Mouse (Mus musculus) left cerebral cortex, postnatal 4 days (tissue): Measurements from ENCODE around the gene Traf3. TPM values are rescaled to one million over a fixed set of nuclear protein-coding genes. Genes with fewer than 3 reads are reported as not detected.

Source experiments
- DNase-seq: peaks from one replicate; pipeline ENCODE4 v3.0.0-alpha.2; 2022
- intact Hi-C: fragments of 180-260 bp; cut with DNase I; formaldehyde crosslinking; loops from one replicate; pipeline ENCODE4 v1.15.1; 2025
- total RNA-seq, 2 experiments: library from RNA; stranded (reverse); gene quantifications; 2 replicates each; pipeline ENCODE4 v1.2.3; 2021

Traf3 gene
- 10 to 100 TPM; 37.0 to 41.8 TPM for total RNA-seq

GRCm38 (mm10) chr12:111165831-111166591 lies at the start of gene Traf3:
Traf3 (plus strand) TSS chr12:111166370.
- intact Hi-C loops = loop anchor here (10.0 kb wide), 1 partner anchor 81 kb away; no protein-coding TSS in a partner anchor
- DNase-seq = peak; percentile 72

GRCm38 (mm10) chr12:111119506-111120085 lies 46.6 kb upstream of the Traf3 start:
- DNase-seq = no peak
- intact Hi-C loops = no loop called here

- intact Hi-C loops = no loop called here
- no peak for DNase-seq
Observed at GRCm38 (mm10) chr12:111120976-111121645, 45.1 kb upstream of the Traf3 start.

GRCm38 (mm10) chr12:111122332-111122852 lies 43.8 kb upstream of the Traf3 start:
- intact Hi-C loops = no loop called here
- no peak for DNase-seq

- DNase-seq = no peak
- intact Hi-C loops = no loop called here
Observed at GRCm38 (mm10) chr12:111124601-111125260, 41.4 kb upstream of the Traf3 start.

- no peak for DNase-seq
- intact Hi-C loops = no loop called here
Observed at GRCm38 (mm10) chr12:111125666-111126065, 40.5 kb upstream of the Traf3 start.

- intact Hi-C loops = no loop called here
- DNase-seq = peak; percentile 56
Observed at GRCm38 (mm10) chr12:111134169-111134568, 32.0 kb upstream of the Traf3 start.

GRCm38 (mm10) chr12:111134791-111135733 lies 31.1 kb upstream of the Traf3 start:
- DNase-seq = peak; percentile 35
- intact Hi-C loops = no loop called here

- intact Hi-C loops = no loop called here
- no peak for DNase-seq
Observed at GRCm38 (mm10) chr12:111135953-111136352, 30.2 kb upstream of the Traf3 start.

GRCm38 (mm10) chr12:111137079-111137478 lies 29.1 kb upstream of the Traf3 start:
- no peak for DNase-seq
- intact Hi-C loops = no loop called here

- intact Hi-C loops = no loop called here
- peak; percentile 45 for DNase-seq
Observed at GRCm38 (mm10) chr12:111143005-111143508, 23.1 kb upstream of the Traf3 start.

GRCm38 (mm10) chr12:111143509-111144063 lies 22.6 kb upstream of the Traf3 start:
- intact Hi-C loops = no loop called here
- peak; percentile 41 for DNase-seq

- intact Hi-C loops = no loop called here
- no peak for DNase-seq
Observed at GRCm38 (mm10) chr12:111144598-111144997, 21.6 kb upstream of the Traf3 start.

GRCm38 (mm10) chr12:111145269-111145668 lies 20.9 kb upstream of the Traf3 start:
- DNase-seq = peak; percentile 56
- intact Hi-C loops = no loop called here

GRCm38 (mm10) chr12:111149495-111150235 lies 16.5 kb upstream of the Traf3 start:
- DNase-seq = no peak
- intact Hi-C loops = no loop called here

- intact Hi-C loops = no loop called here
- DNase-seq = no peak
Observed at GRCm38 (mm10) chr12:111150236-111150596, 16.0 kb upstream of the Traf3 start.

- intact Hi-C loops = no loop called here
- no peak for DNase-seq
Observed at GRCm38 (mm10) chr12:111151422-111152156, 14.6 kb upstream of the Traf3 start.

GRCm38 (mm10) chr12:111152579-111152978 lies 13.6 kb upstream of the Traf3 start:
- intact Hi-C loops = no loop called here
- DNase-seq = no peak
